Mouse (Mus musculus) embryonic facial prominence, embryonic 10.5 days (tissue): ENCODE results near the gene Zfp467. TPM values are rescaled to one million over a fixed set of nuclear protein-coding genes. Genes with fewer than 3 reads are reported as not detected.

ENCODE experiments used
- DNase-seq: peaks from one replicate; pipeline ENCODE4 v3.0.0-alpha.2; 2017; ENCODE audit warnings: low spot score
- H3K27ac ChIP-seq: fragments of 300-500 bp; sonication (generic); replicated peaks from 2 replicates; pipeline ENCODE4 v1.5.1; 2016; ENCODE audit warnings: mild to moderate bottlenecking
- H3K27me3 ChIP-seq: fragments of 300-500 bp; sonication (generic); replicated peaks from 2 replicates; pipeline ENCODE4 v1.6.1; 2016; ENCODE audit warnings: low read depth, mild to moderate bottlenecking; ENCODE audit not compliant: poor library complexity, severe bottlenecking
- H3K36me3 ChIP-seq: fragments of 300-500 bp; sonication (generic); replicated peaks from 2 replicates; pipeline ENCODE4 v1.6.1; 2016; ENCODE audit warnings: mild to moderate bottlenecking, moderate library complexity
- H3K4me1 ChIP-seq: fragments of 300-500 bp; sonication (generic); 2 replicates; pipeline ENCODE4 v1.6.1; 2016
- H3K4me3 ChIP-seq: fragments of 300-500 bp; sonication (generic); 2 replicates; pipeline ENCODE4 v1.5.1; 2016; ENCODE audit warnings: mild to moderate bottlenecking, moderate library complexity
- H3K9me3 ChIP-seq: fragments of 300-500 bp; sonication (generic); 2 replicates; pipeline ENCODE4 v1.6.1; 2016; ENCODE audit warnings: mild to moderate bottlenecking
- WGBS: fragments of 180-500 bp; shearing (Covaris S2); methylation state at CpG from one replicate; pipeline ENCODE4 v1.1.7; 2016; 5-methylcytosine and 5-hydroxymethylcytosine counted together
- microRNA-seq: library from miRNA; unstranded; fragments of <30 nt; microRNA quantifications from one replicate; pipeline ENCODE4, GENCODE M21; 2017
- polyA plus RNA-seq: library from polyadenylated mRNA; unstranded; fragments of >200 nt; fragmentation: Nextera tagmentation; extraction: Ambion mirVana; gene quantifications from 2 replicates; pipeline ENCODE4 v1.2.1, GENCODE M21; 2016

The Zfp467 gene
- polyA plus RNA-seq, 1 experiment from 2014 or later = 16.8 TPM

DNA sequence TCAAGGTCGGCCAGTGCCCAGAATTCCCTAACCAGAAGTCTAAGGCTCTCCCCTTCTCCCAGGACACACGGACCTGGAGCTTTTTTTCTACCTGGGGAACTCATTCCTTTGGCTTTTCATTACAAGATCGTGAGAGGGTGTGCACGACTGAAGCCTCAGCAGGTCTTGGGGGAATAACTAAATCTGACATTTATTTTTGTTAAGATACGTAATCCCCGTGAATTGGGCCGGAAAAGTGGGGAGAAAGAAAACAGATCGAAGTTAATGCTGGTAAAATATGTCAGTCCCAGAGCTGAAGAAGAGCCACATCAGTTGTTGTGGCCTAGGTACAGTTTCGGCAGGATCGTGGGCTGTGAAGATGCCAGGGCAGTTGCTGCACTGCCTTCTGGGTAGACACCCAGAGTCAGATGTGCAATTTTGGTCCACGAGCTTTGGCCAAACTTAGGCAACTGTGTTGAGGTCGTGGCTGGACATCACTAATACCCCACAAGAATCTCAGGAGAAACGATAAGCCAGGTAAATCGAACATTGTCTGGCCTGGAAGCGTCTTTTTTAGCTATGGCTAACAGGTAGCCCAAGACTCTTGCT is 49.5 kb downstream of the Zfp467 start:
- Histone ChIP-seq H3K4me1 (peaks cover 19% of the 10 kb centered on the region), H3K27ac (peak overlapping the region; percentile 94), H3K27me3 (peaks cover 8% of the 10 kb centered on the region; the same call in 1 of the 2 replicates), H3K36me3 (no peaks in the 10 kb centered on the region; the same call in 1 of the 2 replicates), H3K4me3 (peak overlapping the region; percentile 86), H3K9me3 (no peaks in the 10 kb centered on the region)
- 33% methylated on average over 15 of the region's 15 CpGs for WGBS
- DNase-seq = peak; percentile 7

DNA sequence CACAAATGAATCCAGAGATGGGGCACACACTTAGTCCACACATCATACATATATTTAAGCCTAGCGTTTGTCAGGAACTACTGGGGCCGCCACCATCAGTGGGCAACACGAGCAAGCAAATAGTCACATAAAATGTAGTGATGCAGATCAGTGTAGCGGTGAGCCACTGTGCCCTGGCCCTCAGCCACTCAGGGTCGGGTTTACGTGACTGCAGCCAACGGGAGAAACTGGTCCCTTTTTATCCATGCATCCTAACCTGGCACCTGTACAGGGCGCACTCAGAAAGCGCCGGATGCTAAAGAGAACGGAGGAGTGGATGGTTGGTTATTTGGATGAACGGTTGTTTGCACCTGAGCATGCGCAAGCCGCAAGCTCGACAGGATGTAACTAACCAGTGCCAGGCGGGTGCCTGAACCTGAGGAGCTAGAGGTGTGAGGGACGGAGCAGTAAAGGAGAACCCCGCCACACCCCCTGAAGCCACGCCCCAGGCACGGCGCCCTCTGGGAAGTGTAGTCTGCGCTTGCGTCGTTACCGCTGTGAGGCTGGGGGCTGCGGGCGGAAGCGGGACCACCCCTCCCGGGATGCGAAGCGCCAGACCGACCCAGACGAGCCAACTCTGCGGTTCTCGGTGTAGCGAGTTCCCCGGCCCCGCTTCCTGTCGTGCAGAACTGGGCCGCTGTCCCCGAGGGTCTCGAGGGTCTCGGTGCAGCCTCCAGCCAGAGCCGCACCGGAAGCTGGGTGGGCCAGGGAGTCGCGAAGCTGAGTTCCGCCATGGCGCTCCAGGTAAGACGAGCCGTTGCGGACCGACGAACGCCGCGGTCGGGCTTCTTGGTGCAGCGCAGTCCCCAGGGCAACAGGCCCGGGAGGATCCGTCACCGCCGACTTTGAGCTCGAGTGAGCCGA is 50.3 kb downstream of the Zfp467 start, which contains the start of gene Krba1:
Gene Krba1 (plus strand): TSS at position 482 of the 903 bp plus-strand sequence.
- 1% methylated on average over 65 of the region's 65 CpGs for WGBS
- Histone ChIP-seq H3K36me3 (no peaks in the 10 kb centered on the region; the same call in 1 of the 2 replicates), H3K4me3 (peak within 1 kb of the TSS; percentile 86), H3K4me1 (peaks cover 19% of the 10 kb centered on the region), H3K27me3 (peaks cover 8% of the 10 kb centered on the region; the same call in 1 of the 2 replicates), H3K27ac (peak within 1 kb of the TSS; percentile 94), H3K9me3 (no peaks in the 10 kb centered on the region)
- DNase-seq = peak; percentile 92

DNA sequence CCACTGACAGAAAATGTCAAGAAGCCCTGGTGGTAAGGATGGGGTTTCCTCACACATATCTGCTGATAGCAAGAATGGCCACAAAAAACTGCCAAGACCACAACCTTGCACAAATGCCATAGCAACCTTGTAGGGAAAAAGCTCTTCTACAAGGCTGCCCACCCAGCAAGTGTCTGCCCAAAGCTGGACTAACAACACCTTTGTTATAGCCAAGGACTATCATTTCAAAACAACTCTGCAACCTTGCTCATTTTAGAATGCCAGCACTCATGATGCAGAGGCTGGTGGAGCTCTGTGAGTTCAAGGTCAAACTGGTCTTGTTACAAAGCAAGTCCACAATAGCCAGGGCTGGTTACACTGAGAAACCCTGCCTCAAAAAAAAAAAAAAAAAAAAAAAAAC is 51.8 kb downstream of the Zfp467 start:
- no peak for DNase-seq
- peaks cover 8% of the 10 kb centered on the region; the same call in 1 of the 2 replicates for H3K27me3 ChIP-seq
- no peak overlapping the region for H3K4me3 ChIP-seq
- no peak overlapping the region for H3K27ac ChIP-seq
- no peaks in the 10 kb centered on the region for H3K36me3 ChIP-seq
- H3K9me3 ChIP-seq = no peaks in the 10 kb centered on the region
- peaks cover 19% of the 10 kb centered on the region for H3K4me1 ChIP-seq

DNA sequence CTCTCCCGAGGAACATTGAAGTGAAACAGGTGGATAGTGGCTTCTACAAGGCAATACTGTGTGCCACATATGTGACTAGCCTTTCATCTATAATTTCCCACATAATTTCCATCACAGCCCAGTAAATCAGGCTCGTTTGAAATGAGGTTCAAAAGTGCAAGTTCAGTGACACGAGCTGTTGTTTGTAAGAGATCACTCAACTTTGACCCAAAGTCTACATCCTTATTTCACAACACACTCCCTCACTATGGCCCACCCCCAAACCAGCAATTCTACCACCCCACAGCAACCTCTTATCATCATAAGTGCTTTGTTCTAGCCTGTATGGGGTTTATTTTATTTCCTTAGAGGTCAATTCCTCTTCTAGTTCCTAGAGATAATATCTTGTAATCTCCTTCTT is 57.4 kb downstream of the Zfp467 start:
- Histone ChIP-seq H3K9me3 (0 out of 2 replicates have a peak, but pooled peaks cover 6% of the 10 kb centered on the region), H3K4me3 (no peak overlapping the region), H3K27me3 (no peaks in the 10 kb centered on the region), H3K4me1 (no peaks in the 10 kb centered on the region), H3K36me3 (no peaks in the 10 kb centered on the region), H3K27ac (no peak overlapping the region)
- DNase-seq = no peak
- WGBS = 73% methylated on average over 3 of the region's 3 CpGs

Small RNAs within 50 kb of the gene (microRNA-seq; reads per million reads assigned to microRNA genes)
- gene Gm24325 = not detected

Other genes with a start within 250 kb of the Zfp467 start
- 25.4 and 26.5 TPM in 2 replicates for gene Krba1, start 50.2 kb downstream of the Zfp467 start, polyA plus RNA-seq
- 0.71 and 1.2 TPM in 2 replicates for gene Sspo, start 2.4 kb upstream of the Zfp467 start, polyA plus RNA-seq
- 22.7 and 24.1 TPM in 2 replicates for gene Atp6v0e2, start 91.8 kb upstream of the Zfp467 start, polyA plus RNA-seq
- 17.7 and 18.9 TPM in 2 replicates for gene Lrrc61, start 109.0 kb upstream of the Zfp467 start, polyA plus RNA-seq
- gene Rarres2, start 127.0 kb upstream of the Zfp467 start, polyA plus RNA-seq = 2.5 and 3.0 TPM in 2 replicates
- not detected in 2 replicates for gene Gm45021, start 143.8 kb upstream of the Zfp467 start, polyA plus RNA-seq
- 50.7 and 56.2 TPM in 2 replicates for gene Repin1, start 148.1 kb upstream of the Zfp467 start, polyA plus RNA-seq
- 0.91 TPM in 1 of 2 replicates, not detected in the other for gene Gm44965, start 148.1 kb upstream of the Zfp467 start, polyA plus RNA-seq
- gene Zfp775, start 156.2 kb upstream of the Zfp467 start, polyA plus RNA-seq = 10.1 and 10.8 TPM in 2 replicates
- 1.1 TPM in 2 replicates for gene AI854703, start 180.9 kb upstream of the Zfp467 start, polyA plus RNA-seq
- 0.48 and 0.51 TPM in 2 replicates for gene Gimap8, start 201.4 kb upstream of the Zfp467 start, polyA plus RNA-seq
- gene Gimap9, start 230.3 kb upstream of the Zfp467 start, polyA plus RNA-seq = 5.0 and 6.0 TPM in 2 replicates
- 7.4 and 7.5 TPM in 2 replicates for gene Gimap4, start 238.7 kb upstream of the Zfp467 start, polyA plus RNA-seq